Mouse (Mus musculus): ENCODE measurements at regions not wholly inside any gene's neighbourhood (a gene's known extent, or its start where the extent isn't known, plus 50 kb on each side); places are given as distances from the start of the nearest gene placed in this dataset.

DNA sequence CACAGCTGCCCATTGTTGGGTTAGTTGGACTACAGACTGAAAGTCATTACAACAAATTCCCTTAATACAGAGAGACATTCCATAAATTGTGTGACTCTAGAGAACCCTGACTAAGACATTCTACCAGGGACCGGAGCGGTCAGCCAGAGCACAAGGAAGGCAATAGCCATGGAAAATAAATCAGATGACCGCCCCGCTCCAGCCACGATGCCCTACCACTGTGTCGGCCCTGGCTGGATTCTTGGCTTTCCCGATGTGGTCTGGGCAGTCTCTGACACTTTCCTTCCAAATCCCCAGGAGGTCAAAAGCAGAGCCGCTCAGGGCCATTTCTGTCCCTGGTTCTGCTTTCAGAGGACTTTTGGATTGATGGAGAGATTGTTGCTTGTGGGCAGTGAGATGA, 57.8 kb downstream of the Lsm3 start:
- no peak for ATAC-seq (replicated peaks; ENCODE audit: insufficient number of reproducible peaks, low FRiP score, low TSS enrichment, poor library complexity, severe bottlenecking)

DNA sequence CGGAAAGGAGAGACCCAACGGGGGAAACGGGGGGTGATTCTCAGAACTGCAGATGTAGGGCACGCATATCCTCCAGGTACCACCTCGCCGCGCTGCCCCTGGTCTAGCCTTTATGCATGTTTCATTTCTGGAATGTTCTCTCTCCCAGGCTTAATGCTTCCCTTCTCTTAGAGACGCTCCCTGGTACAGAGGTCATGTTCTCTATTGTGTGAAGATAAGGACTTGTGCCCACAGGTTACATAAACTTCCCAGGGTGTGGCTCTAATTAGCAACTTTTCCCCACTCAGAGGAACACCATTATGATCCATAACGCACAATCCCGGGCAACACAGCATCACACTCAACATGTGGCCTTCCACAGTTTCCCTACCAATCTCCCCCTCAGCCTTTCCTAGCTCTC, 58.7 kb downstream of the Lsm3 start:
- ATAC-seq (replicated peaks; ENCODE audit: insufficient number of reproducible peaks, low FRiP score, low TSS enrichment, poor library complexity, severe bottlenecking): no peak

DNA sequence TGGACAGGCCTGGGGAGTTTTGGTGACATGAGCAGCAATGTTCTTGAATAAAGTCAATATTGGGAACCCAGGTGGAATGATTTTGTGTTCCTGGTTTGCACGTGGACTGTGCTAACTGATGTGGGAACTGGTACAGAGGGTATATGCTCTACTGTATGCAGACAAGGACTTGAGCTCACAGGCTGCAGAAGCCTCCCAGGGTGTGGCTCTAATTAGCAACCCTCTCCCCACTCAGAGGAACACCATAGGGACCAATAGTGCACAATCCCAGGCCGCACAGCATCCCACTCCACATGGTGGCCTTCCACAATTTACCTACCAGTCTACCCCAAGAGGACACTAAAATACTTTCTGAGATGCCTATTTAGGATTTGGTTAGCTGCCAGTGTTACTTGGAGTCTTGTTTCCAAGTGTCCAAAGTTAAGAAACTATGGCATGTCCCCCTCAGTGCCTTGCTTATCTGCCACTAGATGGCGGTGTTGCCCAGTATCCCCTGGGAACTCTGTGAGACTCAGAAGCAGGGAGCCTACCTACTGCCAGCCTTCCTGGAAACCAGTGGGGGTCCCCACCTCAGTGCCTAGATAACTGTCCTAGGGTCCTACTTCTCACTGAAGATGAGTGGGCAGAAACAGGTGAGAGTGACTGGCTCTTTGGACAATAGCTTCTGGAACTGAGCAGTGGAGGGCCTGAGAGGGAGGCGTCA, 60.1 kb downstream of the Lsm3 start:
- ATAC-seq (replicated peaks; ENCODE audit: insufficient number of reproducible peaks, low FRiP score, low TSS enrichment, poor library complexity, severe bottlenecking): no peak; the same call in 1 of the 2 replicates

- no peak for ATAC-seq (replicated peaks; ENCODE audit: insufficient number of reproducible peaks, low FRiP score, low TSS enrichment, poor library complexity, severe bottlenecking)
These were observed 61.2 kb downstream of the Lsm3 start for GRCm38 (mm10) chr6:91576906-91577305.

GRCm38 (mm10) chr6:91579666-91580065, 63.9 kb downstream of the Lsm3 start:
- no peak for ATAC-seq (replicated peaks; ENCODE audit: insufficient number of reproducible peaks, low FRiP score, low TSS enrichment, poor library complexity, severe bottlenecking)

GRCm38 (mm10) chr6:91580607-91581006, 64.9 kb downstream of the Lsm3 start:
- ATAC-seq (replicated peaks; ENCODE audit: insufficient number of reproducible peaks, low FRiP score, low TSS enrichment, poor library complexity, severe bottlenecking): no peak

DNA sequence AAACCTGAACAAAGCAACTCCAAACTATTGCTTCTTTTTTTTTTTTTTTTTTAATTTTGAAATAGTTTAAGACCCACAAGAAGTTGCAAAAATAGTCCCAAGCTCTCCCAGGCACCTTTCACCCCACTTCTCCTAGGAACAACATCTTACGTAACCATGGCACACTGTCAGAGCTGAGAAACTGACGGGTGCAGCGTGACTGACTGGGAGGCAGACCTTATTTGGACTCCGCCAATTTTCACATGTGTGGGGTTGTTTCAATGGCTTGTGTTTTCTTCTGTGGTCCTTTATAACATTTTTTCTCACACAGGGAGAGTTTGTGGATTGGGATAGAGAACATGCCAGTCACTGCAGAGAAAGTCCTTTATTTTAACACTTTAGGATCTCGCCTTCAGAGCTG, 66.6 kb downstream of the Lsm3 start:
- ATAC-seq (replicated peaks; ENCODE audit: insufficient number of reproducible peaks, low FRiP score, low TSS enrichment, poor library complexity, severe bottlenecking): no peak

DNA sequence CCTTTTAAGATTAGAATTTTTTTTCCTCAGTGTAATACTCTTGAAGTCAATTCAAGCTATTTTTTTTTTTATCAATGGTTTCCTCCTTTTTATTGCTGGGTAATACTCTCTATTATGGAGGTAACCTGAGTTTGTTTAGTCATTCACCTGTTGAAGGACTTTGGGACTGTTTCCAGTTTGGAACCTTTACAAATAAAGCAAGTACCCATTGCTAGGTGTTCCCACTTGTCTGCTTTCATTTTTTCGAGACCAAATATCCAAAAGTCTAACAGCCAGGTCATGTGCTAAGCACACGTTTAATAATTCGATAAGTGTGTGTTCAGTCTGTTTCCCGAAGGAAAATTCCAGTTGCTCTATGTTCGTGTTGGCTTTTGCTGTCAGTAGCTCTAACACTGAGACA, 67.6 kb downstream of the Lsm3 start:
- ATAC-seq (replicated peaks; ENCODE audit: insufficient number of reproducible peaks, low FRiP score, low TSS enrichment, poor library complexity, severe bottlenecking): no peak

GRCm38 (mm10) chr6:91585543-91585942, 69.8 kb downstream of the Lsm3 start:
- no peak for ATAC-seq (replicated peaks; ENCODE audit: insufficient number of reproducible peaks, low FRiP score, low TSS enrichment, poor library complexity, severe bottlenecking)

GRCm38 (mm10) chr6:91589181-91589580, 73.5 kb downstream of the Lsm3 start:
- no peak for ATAC-seq (replicated peaks; ENCODE audit: insufficient number of reproducible peaks, low FRiP score, low TSS enrichment, poor library complexity, severe bottlenecking)

GRCm38 (mm10) chr6:91590395-91590794, 74.7 kb downstream of the Lsm3 start:
- ATAC-seq (replicated peaks; ENCODE audit: insufficient number of reproducible peaks, low FRiP score, low TSS enrichment, poor library complexity, severe bottlenecking): no peak

DNA sequence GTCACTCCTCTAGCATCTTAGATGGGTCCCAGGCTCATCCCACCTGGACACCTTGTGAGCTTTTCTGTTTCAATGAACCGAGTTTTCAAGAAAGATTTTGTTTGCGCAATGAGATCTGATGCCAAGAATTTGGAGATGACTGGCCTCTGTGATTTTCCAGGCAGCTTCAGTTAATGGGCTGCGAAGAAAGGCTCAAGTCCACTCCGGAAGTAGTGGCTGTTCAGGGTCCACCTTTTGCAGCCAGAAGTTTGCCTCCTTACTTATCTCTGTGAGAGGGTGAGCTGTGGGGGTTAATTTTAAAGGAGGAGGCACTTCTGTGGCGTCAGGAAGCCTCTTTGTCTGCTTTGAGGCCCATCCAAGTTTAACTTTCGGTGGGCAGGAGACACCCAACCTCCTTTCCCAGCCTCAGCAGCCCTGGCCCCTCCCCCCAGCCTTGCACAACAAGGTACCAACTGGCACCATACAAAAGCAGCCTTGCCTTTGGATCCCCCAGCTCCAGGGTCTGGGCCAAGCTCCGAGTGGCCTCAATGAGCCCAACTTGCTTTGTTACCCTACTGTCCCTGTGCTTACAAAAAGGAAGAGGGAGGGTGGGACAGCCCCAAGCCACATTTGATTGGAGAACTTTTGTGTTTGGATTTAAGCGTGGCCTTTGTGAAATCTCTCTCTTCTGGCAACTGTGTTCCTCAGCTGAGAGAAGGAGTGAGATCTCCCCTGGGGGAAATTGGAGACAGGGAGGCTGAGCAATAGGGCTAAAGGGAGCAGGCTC, 75.3 kb downstream of the Lsm3 start:
- ATAC-seq (replicated peaks; ENCODE audit: insufficient number of reproducible peaks, low FRiP score, low TSS enrichment, poor library complexity, severe bottlenecking): no peak

DNA sequence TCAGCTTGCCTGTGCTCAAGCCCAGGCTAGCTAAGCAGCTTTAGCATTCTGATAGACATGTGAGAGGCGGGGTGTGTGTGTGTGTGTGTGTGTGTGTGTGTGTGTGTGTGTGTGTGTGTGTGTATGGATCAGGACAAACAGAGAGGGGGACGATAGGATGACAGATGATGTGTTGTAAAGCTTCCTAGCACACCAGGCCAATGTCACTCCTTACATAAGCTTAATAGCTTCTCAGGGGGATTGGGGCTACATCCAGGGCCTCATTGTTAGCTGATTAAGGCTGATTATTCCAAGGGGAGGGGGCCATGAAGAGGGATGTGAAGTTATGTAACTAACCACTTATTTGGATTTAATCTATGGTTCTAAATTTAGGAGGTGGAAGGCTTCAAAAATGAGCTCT, 76.9 kb downstream of the Lsm3 start:
- no peak for ATAC-seq (replicated peaks; ENCODE audit: insufficient number of reproducible peaks, low FRiP score, low TSS enrichment, poor library complexity, severe bottlenecking)

GRCm38 (mm10) chr6:91598942-91599341, 83.2 kb downstream of the Lsm3 start:
- 0 out of 2 replicates have a peak, but pooled peaks have one; percentile 31 for ATAC-seq (replicated peaks; ENCODE audit: insufficient number of reproducible peaks, low FRiP score, low TSS enrichment, poor library complexity, severe bottlenecking)

DNA sequence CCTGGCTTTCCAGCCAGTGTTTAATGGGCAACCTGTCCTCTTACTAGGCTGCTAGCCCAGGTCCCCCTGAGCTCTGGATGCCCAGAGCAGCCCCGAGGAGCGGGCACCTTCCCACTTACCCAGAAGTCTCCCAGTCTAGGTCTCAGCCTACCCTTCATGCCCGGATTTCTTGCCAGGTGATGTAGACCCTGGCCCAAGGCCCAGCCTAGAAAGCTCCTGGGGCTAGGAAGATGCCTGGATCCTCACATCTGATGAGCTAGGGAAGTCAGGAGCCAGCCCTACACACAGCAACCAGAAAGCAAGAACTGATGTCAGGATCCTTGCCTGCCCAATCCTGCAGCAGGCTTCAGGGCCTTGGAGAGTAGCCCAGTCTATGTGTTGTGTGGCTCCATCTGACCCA, 83.7 kb upstream of the Slc6a6 start:
- no peak for ATAC-seq (replicated peaks; ENCODE audit: insufficient number of reproducible peaks, low FRiP score, low TSS enrichment, poor library complexity, severe bottlenecking)

GRCm38 (mm10) chr6:91606634-91607215, 77.1 kb upstream of the Slc6a6 start:
- no peak for ATAC-seq (replicated peaks; ENCODE audit: insufficient number of reproducible peaks, low FRiP score, low TSS enrichment, poor library complexity, severe bottlenecking)

DNA sequence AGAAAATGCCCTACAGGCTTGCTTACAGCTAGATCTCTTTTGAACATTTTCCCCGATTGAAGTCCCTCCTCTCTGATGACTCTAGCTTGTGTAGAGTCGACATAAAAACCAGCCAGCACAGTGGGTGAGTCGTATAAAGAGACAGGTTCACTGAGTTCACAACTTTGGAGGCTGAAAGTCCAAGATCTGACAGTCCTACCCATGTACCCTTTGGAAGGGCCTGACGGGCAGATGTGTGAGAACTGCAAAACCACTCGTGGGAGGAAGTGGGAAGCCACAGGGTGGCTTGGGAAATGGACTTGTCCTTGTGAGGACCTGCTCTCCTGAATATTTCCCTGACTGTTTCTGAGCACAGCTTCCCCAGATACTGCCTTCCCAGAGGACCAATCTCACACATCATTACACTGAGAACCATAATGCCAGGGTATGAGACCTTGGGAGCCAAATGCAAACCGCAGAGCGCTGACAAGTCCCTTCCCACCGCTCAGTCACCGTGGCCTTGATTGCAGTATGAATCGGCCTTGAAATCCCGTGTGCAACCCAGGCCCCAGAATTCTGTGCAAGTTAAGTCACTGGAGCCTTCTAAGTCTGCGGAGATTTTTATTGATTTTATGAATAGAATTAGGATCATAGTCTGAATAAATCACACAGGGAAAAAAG, 76.1 kb upstream of the Slc6a6 start:
- no peak for ATAC-seq (replicated peaks; ENCODE audit: insufficient number of reproducible peaks, low FRiP score, low TSS enrichment, poor library complexity, severe bottlenecking)

- no peak for ATAC-seq (replicated peaks; ENCODE audit: insufficient number of reproducible peaks, low FRiP score, low TSS enrichment, poor library complexity, severe bottlenecking)
These were observed 74.2 kb upstream of the Slc6a6 start for GRCm38 (mm10) chr6:91609671-91610070.

- no peak for ATAC-seq (replicated peaks; ENCODE audit: insufficient number of reproducible peaks, low FRiP score, low TSS enrichment, poor library complexity, severe bottlenecking)
These were observed 68.8 kb upstream of the Slc6a6 start for GRCm38 (mm10) chr6:91615022-91615421.
